Mouse (Mus musculus) hindbrain, postnatal 0 days (tissue): ENCODE data around the gene Nos1ap. TPM values are rescaled to one million over a fixed set of nuclear protein-coding genes. Genes with fewer than 3 reads are reported as not detected.

ENCODE experiments used
- ATAC-seq: fragments of 200-750 bp; cut with Nextera tagmentation; 2 replicates; pipeline ENCODE4 v1.8.0; 2017; ENCODE audit warnings: mild to moderate bottlenecking, moderate TSS enrichment, moderate library complexity
- DNase-seq: peaks from one replicate; pipeline ENCODE4 v3.0.0-alpha.2; 2015; ENCODE audit warnings: low spot score
- H3K27ac ChIP-seq: fragments of 300-500 bp; sonication (generic); 2 replicates; pipeline ENCODE4 v1.5.1; 2014; ENCODE audit warnings: mild to moderate bottlenecking
- H3K27me3 ChIP-seq: fragments of 300-500 bp; sonication (generic); 2 replicates; pipeline ENCODE4 v1.6.1; 2014; ENCODE audit warnings: low read length, mixed read lengths; ENCODE audit not compliant: insufficient read depth
- H3K36me3 ChIP-seq: fragments of 300-500 bp; sonication (generic); 2 replicates; pipeline ENCODE4 v1.6.1; 2014; ENCODE audit warnings: low read length, mixed read lengths; ENCODE audit not compliant: insufficient read depth
- H3K4me1 ChIP-seq: fragments of 300-500 bp; sonication (generic); 2 replicates; pipeline ENCODE4 v1.6.1; 2014; ENCODE audit warnings: antibody characterized with exemption, low read length, mixed read lengths; ENCODE audit not compliant: insufficient read depth
- H3K4me2 ChIP-seq: fragments of 300-500 bp; sonication (generic); 2 replicates; pipeline ENCODE4 v1.6.1; 2014; ENCODE audit warnings: low read depth, mild to moderate bottlenecking, low read length, moderate library complexity, mixed read lengths
- H3K4me3 ChIP-seq: fragments of 300-500 bp; sonication (generic); 2 replicates; pipeline ENCODE4 v1.5.1; 2014; ENCODE audit warnings: low read length
- H3K9ac ChIP-seq: fragments of 300-500 bp; sonication (generic); replicated peaks from 2 replicates; pipeline ENCODE4 v1.6.1; 2014; ENCODE audit warnings: mild to moderate bottlenecking, low read length, moderate library complexity, mixed read lengths
- H3K9me3 ChIP-seq: fragments of 300-500 bp; sonication (generic); 2 replicates; pipeline ENCODE4 v1.6.1; 2016; ENCODE audit warnings: low read length, mixed read lengths
- CTCF ChIP-seq: IDR thresholded peaks from 2 replicates; pipeline ENCODE4 v1.5.1; 2016; ENCODE audit warnings: antibody characterized with exemption, control low read depth, low read depth
- WGBS: fragments of 180-500 bp; shearing (Covaris S2); extraction: QIAGEN DNeasy Blood & Tissue Kit; methylation state at CpG from one replicate; pipeline ENCODE4 v1.1.7; 2014; 5-methylcytosine and 5-hydroxymethylcytosine counted together
- polyA plus RNA-seq: library from polyadenylated mRNA; unstranded; fragments of >200 nt; fragmentation: Nextera tagmentation; extraction: Ambion mirVana; gene quantifications from 2 replicates; pipeline ENCODE4 v1.2.1, GENCODE M21; 2015
- total RNA-seq: library from RNA; depleted of rRNA; stranded (reverse); fragments of >200 nt; gene quantifications from 2 replicates; pipeline ENCODE4 v1.2.3, GENCODE M21; 2014

The Nos1ap gene
- total and polyA plus RNA-seq, 2 experiments from 2014 or later = 10.1 to 12.4 TPM

DNA sequence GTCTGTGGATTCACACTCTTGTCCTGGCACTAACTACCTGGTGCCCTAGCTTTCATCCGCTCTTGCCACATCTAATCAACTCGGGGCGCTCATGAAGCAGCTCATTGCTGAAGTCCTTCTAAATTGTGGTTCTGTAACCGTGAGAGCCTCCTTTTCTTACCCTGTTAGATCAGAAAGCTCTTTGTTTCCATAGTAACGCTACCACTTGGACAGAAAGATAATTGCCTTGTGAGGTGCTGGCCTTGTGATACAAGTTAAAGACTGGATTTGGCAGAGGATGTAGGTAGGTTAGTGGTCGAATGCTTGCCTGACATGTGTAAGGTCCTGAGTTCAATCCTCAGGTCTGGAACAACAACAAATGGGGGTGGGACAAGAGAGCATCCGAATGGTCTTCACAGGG lies 206.1 kb downstream of the Nos1ap start:
- no peak for TF ChIP-seq CTCF
- Histone ChIP-seq H3K4me1 (0 out of 2 replicates have a peak, but pooled peaks cover 5% of the 10 kb centered on the region), H3K27ac (no peak overlapping the region; the same call in 1 of the 2 replicates), H3K27me3 (no peaks in the 10 kb centered on the region), H3K9ac (no peak overlapping the region), H3K4me2 (no peak overlapping the region), H3K4me3 (no peak overlapping the region), H3K9me3 (no peaks in the 10 kb centered on the region), H3K36me3 (no peaks in the 10 kb centered on the region)
- ATAC-seq (no peak), DNase-seq (peak; percentile 40)
- WGBS = 73% methylated on average over 7 of the region's 7 CpGs

DNA sequence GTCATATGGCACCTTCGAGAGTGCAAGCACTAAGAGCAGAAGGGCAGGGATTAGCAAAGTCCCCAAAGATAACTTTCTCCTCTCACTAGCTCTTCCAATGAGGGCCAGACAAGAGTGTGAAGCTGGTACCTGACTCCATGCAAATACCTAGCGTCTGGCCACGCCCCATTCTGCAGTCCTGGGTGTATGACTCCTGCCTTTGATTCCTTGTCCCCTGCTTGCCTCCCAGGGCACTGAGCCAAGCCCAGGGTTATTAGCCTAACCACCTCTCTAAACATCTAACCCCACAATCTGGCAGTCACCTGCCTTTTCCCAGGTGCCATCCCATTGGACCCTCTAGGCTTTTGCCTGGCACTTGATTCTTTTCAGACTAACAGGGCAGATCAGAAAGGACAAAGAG lies 208.2 kb downstream of the Nos1ap start:
- WGBS = 48% methylated on average over 3 of the region's 3 CpGs
- H3K4me1 ChIP-seq = 0 out of 2 replicates have a peak, but pooled peaks cover 2% of the 10 kb centered on the region
- H3K27me3 ChIP-seq = no peaks in the 10 kb centered on the region
- H3K9ac ChIP-seq = no peak overlapping the region
- no peaks in the 10 kb centered on the region for H3K36me3 ChIP-seq
- no peak for DNase-seq
- no peak overlapping the region for H3K4me3 ChIP-seq
- H3K27ac ChIP-seq = no peak overlapping the region
- no peak for TF ChIP-seq CTCF
- no peak for ATAC-seq
- no peak overlapping the region for H3K4me2 ChIP-seq
- no peaks in the 10 kb centered on the region for H3K9me3 ChIP-seq

DNA sequence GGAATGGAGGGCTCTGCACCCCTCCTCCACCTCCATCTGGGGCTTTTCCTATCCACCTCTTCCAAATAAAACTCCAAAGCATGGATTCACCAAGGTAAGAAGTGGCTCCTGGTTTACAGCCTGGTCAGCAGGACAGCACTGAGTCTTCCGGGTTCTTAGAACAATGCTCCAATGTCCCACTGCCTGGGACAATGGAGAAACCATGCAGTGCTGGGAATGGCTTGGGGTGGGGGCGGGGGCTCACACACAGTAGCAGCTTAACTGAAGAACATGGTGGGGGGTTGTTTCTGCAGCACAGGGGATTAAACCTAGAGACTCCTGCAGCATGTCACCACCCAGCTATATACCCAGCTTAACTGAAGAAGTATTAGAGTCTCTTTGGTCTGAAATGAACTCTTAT lies 209.2 kb downstream of the Nos1ap start:
- H3K4me2 ChIP-seq = no peak overlapping the region
- H3K9ac ChIP-seq = no peak overlapping the region
- no peaks in the 10 kb centered on the region for H3K27me3 ChIP-seq
- no peaks in the 10 kb centered on the region for H3K36me3 ChIP-seq
- H3K27ac ChIP-seq = no peak overlapping the region
- TF ChIP-seq CTCF = no peak
- no peaks in the 10 kb centered on the region for H3K4me1 ChIP-seq
- H3K9me3 ChIP-seq = no peaks in the 10 kb centered on the region
- WGBS = 19% methylated on average over 2 of the region's 2 CpGs
- DNase-seq (no peak), ATAC-seq (no peak)
- no peak overlapping the region for H3K4me3 ChIP-seq

DNA sequence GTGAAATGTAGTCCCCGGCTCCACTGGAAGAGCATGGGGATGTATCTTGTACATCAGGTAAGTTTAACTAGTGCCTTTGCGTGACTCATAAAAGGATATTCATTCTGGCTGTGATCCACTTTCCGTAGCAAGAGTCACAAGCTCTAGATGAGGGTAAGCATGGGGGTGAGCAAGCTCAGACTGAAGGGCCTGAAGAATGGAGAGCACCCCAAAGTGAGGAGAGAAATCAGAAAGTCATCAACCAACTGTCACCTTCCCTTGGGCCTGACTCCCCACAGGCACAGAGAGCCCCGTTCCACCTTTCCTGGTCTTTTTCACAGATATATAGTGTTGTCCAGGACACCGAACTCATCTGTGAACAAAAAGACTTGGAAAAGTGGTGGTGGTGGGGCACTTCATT lies 213.9 kb downstream of the Nos1ap start:
- Histone ChIP-seq H3K4me1 (no peaks in the 10 kb centered on the region), H3K27me3 (no peaks in the 10 kb centered on the region), H3K4me2 (no peak overlapping the region), H3K27ac (no peak overlapping the region), H3K9ac (no peak overlapping the region), H3K4me3 (no peak overlapping the region), H3K9me3 (no peaks in the 10 kb centered on the region), H3K36me3 (no peaks in the 10 kb centered on the region)
- TF ChIP-seq CTCF = no peak
- ATAC-seq (no peak), DNase-seq (no peak)
- WGBS = 94% methylated on average over 5 of the region's 5 CpGs

DNA sequence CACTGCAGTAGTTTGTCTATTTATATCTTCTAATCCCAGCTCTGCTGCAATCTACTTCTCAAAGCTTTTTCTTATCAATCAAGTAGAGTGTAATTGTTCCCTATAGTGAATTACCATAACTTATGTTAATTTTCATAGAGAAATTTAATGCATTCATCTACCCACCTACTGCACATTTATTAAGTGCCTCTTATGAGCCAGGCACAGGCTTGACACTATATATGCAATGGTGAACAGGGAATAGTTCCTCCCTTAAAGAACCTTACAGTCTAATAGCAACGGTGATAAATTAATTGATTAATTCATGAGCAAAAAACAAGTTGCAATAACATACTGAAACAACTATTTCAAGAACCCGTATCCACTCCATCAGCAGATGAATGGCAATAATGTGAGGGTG lies 215.9 kb downstream of the Nos1ap start:
- TF ChIP-seq CTCF = no peak
- WGBS = 78% methylated on average over 2 of the region's 2 CpGs
- DNase-seq (no peak), ATAC-seq (no peak)
- H3K9ac ChIP-seq = no peak overlapping the region
- no peaks in the 10 kb centered on the region for H3K36me3 ChIP-seq
- H3K4me3 ChIP-seq = no peak overlapping the region
- H3K27me3 ChIP-seq = no peaks in the 10 kb centered on the region
- no peaks in the 10 kb centered on the region for H3K4me1 ChIP-seq
- no peak overlapping the region for H3K4me2 ChIP-seq
- H3K9me3 ChIP-seq = no peaks in the 10 kb centered on the region
- no peak overlapping the region for H3K27ac ChIP-seq

DNA sequence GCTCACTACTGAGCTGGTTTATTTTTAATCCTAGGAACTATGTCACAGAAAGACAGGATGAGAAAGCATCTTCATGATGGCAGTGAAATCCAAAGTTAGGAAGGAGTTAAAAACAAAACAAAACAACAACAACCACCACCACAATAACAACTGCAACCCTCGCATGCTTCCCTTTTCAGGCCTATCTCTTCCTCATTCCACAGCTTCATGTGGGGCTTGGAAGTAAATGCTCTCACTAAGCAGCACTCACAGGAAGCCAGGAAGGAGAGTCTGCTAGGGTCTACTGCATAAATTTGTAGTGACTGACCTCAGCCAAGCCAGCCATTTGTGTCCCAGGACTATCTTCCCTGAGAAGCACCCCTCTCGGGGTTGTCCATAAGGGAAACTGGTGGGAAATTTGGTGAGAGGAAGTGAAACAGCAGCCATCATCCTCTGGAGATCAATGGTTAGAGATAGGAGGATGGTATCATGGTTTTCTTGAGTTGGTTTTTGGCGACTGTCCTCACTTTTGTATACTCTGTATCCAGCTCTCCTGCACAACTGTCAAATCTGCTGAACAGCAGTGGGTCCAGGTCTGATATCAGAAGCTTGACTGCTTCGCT lies 218.4 kb downstream of the Nos1ap start:
- Histone ChIP-seq H3K4me1 (peaks cover 4% of the 10 kb centered on the region; the same call in 1 of the 2 replicates), H3K36me3 (no peaks in the 10 kb centered on the region), H3K9ac (no peak overlapping the region), H3K27me3 (no peaks in the 10 kb centered on the region), H3K4me2 (no peak overlapping the region), H3K9me3 (no peaks in the 10 kb centered on the region), H3K27ac (no peak overlapping the region), H3K4me3 (no peak overlapping the region)
- WGBS = 80% methylated on average over 4 of the region's 4 CpGs
- no peak for DNase-seq
- TF ChIP-seq CTCF = no peak
- no peak for ATAC-seq

DNA sequence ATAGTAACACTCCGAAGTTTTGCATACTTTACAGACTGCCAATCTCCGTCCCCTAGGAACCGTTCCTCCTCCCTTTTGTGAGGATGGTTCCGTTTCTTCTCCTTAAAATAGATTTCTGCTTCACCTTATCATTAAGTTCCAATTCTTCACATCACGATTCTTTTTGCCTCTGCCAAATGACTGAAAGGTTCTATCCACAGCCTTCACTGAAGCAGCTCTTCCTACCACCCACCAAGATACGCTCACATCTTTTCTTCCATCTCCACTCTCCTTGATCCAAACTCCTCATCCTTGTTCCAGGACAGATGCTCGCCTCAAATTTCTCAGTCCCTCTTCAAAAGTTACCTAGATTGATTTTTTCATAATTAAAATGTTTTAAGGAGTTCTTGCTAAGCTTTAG lies 220.8 kb downstream of the Nos1ap start:
- no peak for DNase-seq
- Histone ChIP-seq H3K4me3 (no peak overlapping the region), H3K36me3 (no peaks in the 10 kb centered on the region), H3K4me1 (peaks cover 4% of the 10 kb centered on the region; the same call in 1 of the 2 replicates), H3K27me3 (no peaks in the 10 kb centered on the region), H3K27ac (no peak overlapping the region), H3K9ac (no peak overlapping the region), H3K9me3 (no peaks in the 10 kb centered on the region), H3K4me2 (no peak overlapping the region)
- TF ChIP-seq CTCF = no peak
- WGBS = 86% methylated on average over 7 of the region's 7 CpGs
- ATAC-seq = no peak
